Mouse (Mus musculus) embryonic fibroblast, embryonic 13.5 days (primary cell): ENCODE measurements around the gene Gm17349. TPM values are rescaled to one million over a fixed set of nuclear protein-coding genes. Genes with fewer than 3 reads are reported as not detected.
A peak's percentile ranks its signal among the peaks of the same experiment; 100 is the strongest.
"Not testable (repeated sequence)": the region's sequence is repeated elsewhere in the genome, so short reads cannot be mapped to it uniquely, and the experiment has no call there.

Experiments
- H3K27ac ChIP-seq: 2 replicates; pipeline ENCODE4 v1.5.1; 2012; ENCODE audit warnings: low read length, control low read depth, inconsistent platforms; ENCODE audit not compliant: insufficient read depth
- H3K4me1 ChIP-seq: 2 replicates; pipeline ENCODE4 v1.6.1; 2011; ENCODE audit warnings: low read length; ENCODE audit not compliant: control insufficient read depth, insufficient read depth
- H3K4me3 ChIP-seq: 2 replicates; pipeline ENCODE4 v1.5.1; 2011; ENCODE audit warnings: mild to moderate bottlenecking, control low read depth, low read length; ENCODE audit not compliant: insufficient read depth
- CTCF ChIP-seq: IDR thresholded peaks from 2 replicates; pipeline ENCODE4 v1.5.1; 2011; ENCODE audit warnings: mild to moderate bottlenecking, control low read depth, low read length, moderate library complexity, borderline replicate concordance; ENCODE audit not compliant: insufficient read depth
- POLR2A ChIP-seq: IDR thresholded peaks from 2 replicates; pipeline ENCODE4 v1.6.1; 2011; ENCODE audit warnings: low read depth, mild to moderate bottlenecking, control low read depth, low read length, moderate library complexity
- polyA plus RNA-seq: library from polyadenylated mRNA; stranded (reverse); fragments of >200 nt; gene quantifications from 2 replicates; pipeline ENCODE4 v1.2.4, GENCODE M21; 2011; ENCODE audit warnings: low read depth; ENCODE audit not compliant: missing spikeins, insufficient read length

The Gm17349 gene
- polyA plus RNA-seq, 1 experiment, result not detected

DNA sequence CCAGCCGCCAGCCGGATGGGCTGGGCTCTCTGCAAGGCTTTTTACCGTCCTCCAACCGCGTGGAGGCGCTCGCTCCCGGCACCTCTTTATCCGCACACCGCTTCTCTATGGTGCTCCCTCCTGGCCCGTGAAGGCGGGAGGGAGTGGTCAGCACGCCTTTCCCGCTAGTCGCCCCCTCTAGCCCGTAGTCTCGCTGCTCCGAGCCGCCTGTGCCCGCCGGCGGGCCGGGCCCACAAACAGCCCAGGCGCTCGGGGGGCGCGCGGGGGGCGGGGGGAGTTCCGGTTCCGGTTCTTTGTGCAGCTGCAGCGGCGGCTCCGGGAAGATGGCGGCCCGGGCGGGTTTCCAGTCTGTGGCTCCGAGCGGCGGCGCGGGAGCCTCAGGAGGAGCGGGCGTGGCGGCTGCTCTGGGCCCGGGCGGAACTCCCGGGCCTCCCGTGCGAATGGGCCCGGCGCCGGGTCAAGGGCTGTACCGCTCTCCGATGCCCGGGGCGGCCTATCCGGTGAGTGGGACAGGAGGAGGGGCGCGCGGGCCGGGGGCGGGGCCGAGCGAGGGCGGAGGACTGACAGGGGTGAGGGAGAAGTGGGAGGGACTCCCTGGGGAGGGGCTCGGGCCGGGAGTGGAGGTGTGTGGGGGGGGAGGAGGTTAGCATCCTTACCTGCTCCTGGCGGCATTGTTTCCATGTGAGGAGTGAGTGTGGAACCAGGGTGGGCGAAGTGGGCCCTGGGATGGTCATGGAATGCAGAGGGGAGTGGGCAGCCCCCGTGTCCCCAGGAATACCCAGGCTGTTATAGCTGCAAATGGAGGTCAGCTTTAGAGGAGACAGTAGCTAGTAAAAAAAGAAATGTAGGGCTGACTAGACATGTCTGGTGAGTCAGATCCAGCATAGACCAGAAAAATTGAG lies 3.0 kb downstream of the Gm17349 start, which contains the start of gene Smarcd1:
Gene Smarcd1 (plus strand): TSS at position 131 of the 902 bp plus-strand sequence.
- peak; percentile 2; the same call in 1 of the 2 replicates for TF ChIP-seq POLR2A
- peak; percentile 62 for TF ChIP-seq CTCF
- Histone ChIP-seq H3K4me3 (peak within 1 kb of the TSS; percentile 74), H3K4me1 (0 out of 2 replicates have a peak, but pooled peaks cover 9% of the 10 kb centered on the region), H3K27ac (peak within 1 kb of the TSS; percentile 43)

DNA sequence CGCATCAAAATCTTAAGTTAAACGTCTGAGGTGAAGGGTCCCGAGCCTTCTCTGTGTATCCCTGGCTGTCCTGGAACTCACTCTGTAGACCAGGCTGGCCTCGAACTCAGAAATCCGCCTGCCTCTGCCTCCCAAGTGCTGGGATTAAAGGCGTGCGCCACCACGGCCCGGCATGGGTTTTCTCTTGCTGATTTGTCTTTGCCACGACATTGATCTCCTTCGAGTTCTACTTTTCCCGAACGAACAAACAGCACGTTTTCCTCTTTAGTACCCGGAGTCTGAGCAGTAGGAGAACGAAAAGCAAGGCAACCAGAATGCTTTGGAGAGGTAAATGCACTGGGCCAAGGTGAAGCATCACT lies 3.7 kb downstream of the Gm17349 start:
- H3K27ac ChIP-seq, H3K4me1 ChIP-seq: not testable (repeated sequence)
- peak overlapping the region; percentile 74 for H3K4me3 ChIP-seq

DNA sequence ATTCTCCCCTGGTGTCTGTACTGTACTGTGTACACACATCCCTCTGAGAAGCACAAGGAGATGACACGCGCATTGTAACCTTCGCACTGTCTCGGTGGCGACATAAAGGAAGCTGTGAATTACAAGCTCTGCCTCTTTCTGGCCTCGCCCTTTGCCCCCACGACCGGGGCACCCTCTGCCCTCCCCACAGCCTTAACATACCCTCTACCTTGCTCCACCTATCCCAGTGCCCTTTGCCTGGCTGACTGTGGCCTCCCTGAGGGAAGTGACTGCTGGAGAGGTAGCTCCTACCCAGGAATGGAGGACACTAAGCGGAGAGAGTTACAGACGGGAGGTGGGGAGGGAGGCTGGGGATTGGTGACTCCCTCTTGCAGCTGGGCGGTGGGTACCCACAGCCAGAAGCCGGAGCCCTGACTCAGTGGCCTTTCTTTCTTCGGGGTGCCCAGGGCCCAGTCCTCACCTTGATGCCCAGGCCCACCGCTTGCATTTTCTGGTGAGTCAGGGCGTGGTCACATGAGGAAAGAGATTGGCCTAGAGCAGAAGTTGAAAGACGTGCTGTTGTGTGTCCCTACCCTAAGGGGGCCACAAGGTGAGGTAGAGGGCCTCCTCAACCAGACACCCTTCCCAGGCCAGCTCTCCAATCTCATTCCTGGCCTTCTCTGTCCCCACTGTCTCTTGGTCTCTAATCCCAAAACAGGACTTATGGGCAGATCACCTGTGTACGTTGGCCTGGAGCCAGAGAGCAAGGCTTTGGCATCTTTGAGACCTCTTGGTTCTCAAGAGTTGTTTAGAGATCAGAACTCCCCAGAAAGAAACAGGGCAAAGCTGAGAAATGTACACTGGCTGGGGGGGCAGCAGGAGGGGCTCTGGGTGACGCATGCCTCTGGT lies 4.8 kb downstream of the Gm17349 start:
- Histone ChIP-seq H3K4me1 (0 out of 2 replicates have a peak, but pooled peaks cover 9% of the 10 kb centered on the region), H3K4me3 (no peak overlapping the region), H3K27ac (no peak overlapping the region)
- TF ChIP-seq CTCF, result no peak
- TF ChIP-seq POLR2A, result peak; percentile 17; the same call in 1 of the 2 replicates

DNA sequence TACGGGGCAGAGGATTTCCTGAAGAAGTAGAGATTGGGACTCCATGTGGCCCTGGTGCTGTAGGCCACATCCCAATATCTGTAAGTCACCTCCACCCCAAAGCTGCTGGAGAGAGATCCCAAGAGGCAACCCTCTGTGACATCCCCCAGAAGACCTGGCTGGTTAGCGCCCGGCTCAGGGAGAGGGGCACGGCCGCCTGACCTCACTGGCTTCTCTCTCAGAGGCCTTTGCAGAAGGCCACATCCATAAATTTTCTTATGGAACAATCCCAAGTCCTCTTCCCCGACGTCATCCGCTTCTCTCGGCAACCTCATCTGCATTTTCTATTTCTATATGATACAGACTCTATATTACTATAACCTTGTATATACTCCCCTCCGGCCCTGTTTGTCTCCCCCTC lies 5.6 kb downstream of the Gm17349 start:
- Histone ChIP-seq H3K4me3 (no peak overlapping the region), H3K27ac (no peak overlapping the region), H3K4me1 (0 out of 2 replicates have a peak, but pooled peaks cover 9% of the 10 kb centered on the region)
- TF ChIP-seq POLR2A, result no peak
- TF ChIP-seq CTCF, result no peak

DNA sequence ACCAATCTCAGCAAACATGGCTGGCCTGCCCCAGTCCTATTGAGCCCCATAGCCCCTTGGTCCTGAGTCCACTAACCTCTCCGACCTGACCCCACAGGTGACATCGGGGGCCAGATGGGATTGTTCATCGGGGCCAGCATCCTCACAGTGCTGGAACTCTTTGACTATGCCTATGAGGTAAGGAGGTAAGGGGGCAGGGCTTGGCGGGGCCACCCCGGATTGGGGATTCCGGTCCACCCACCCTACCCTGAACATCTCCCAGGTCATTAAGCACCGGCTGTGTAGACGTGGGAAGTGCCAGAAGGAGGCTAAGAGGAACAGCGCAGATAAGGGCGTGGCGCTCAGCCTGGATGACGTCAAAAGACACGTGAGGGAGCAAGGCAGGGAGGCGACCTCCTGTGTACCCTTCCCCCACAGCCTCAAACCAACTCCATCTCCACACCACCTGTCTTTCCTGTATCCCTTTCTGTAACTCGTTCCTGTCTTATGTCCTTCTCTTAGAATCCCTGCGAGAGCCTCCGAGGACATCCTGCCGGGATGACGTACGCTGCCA lies 6.7 kb downstream of the Gm17349 start:
- 0 out of 2 replicates have a peak, but pooled peaks cover 9% of the 10 kb centered on the region for H3K4me1 ChIP-seq
- no peak for TF ChIP-seq POLR2A
- TF ChIP-seq CTCF, result no peak
- H3K27ac ChIP-seq, result no peak overlapping the region
- no peak overlapping the region for H3K4me3 ChIP-seq

DNA sequence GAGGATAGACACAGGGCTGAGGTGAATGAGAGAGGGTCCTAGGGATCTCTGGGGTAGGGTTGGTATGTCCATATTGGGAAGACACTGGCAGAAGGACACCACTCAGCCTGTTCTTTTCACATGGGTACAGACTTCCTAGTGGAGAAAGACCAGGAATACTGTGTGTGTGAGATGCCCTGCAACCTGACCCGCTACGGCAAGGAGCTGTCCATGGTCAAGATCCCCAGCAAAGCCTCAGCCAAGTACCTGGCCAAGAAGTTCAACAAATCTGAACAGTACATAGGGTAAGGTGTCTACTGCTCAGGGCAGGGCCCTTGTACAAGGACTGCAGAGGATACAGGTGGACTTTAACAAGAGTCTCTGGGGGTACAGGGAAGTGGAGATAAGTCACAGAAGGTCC lies 8.0 kb downstream of the Gm17349 start:
- H3K4me1 ChIP-seq, result 0 out of 2 replicates have a peak, but pooled peaks cover 5% of the 10 kb centered on the region
- no peak overlapping the region for H3K4me3 ChIP-seq
- TF ChIP-seq POLR2A (no peak), CTCF (no peak)
- H3K27ac ChIP-seq, result no peak overlapping the region

DNA sequence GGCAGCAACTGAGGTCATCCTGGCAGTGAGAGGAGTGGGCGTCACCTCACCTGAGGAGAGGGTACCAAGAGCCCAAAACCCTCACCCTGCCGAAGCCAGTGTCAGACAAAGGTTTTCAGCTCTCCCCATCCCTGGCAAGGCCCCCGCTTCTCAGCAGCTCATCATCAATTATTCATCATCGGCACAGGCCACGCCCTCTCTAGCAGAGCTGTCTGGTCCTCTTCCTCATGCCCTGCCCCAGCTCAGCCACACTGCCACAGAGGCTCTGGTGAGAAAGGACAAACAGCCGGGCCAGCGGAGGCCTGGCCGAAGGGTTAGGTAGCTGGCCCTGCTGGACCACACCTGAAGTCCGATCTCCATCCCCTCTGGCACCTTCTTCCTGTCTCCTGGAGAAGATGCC lies 13.3 kb downstream of the Gm17349 start:
- TF ChIP-seq CTCF (no peak), POLR2A (no peak)
- H3K4me3 ChIP-seq, result no peak overlapping the region
- no peaks in the 10 kb centered on the region for H3K4me1 ChIP-seq
- H3K27ac ChIP-seq, result no peak overlapping the region

DNA sequence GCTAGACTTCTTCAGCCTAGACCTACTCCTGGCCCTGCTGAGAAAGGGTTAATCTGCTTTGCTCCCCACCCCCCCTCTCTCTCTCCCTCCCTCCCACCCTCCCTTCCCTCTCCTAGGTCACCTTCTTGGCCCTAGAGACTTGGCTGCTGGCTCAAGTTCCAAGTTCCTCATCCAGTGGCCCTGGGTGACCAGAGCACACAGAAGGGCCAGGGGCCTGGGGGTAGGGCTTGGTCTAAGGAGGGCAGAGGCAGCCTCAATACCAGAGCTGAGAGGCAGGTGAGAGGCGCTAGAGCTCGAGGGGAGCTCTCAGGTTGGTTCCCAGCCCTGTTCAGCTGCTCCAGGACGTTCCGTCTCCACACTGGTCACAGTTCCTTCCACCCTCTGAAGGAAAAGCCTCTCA lies 14.4 kb downstream of the Gm17349 start:
- TF ChIP-seq POLR2A (no peak), CTCF (no peak)
- Histone ChIP-seq H3K27ac (no peak overlapping the region), H3K4me1 (no peaks in the 10 kb centered on the region), H3K4me3 (no peak overlapping the region)

DNA sequence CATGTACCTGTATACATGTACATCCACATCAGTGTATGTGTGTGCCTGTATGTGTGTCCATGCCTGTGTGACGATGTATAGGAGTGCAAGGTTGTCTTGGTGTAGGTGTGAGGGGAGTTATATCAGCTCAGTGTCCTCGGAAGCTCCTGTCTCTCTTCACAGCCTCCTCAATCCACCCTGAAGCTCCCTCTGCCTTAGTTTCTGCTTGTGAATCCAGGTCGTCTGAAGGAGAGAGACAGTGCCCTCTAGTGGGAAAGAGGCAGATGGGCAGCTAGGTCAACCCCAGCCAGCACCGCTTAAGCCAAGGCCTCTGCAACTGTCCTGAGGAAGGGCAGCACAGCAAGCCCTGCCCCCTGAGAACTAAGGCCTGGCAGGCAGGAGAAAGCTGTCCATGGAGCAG lies 16.6 kb downstream of the Gm17349 start:
- Histone ChIP-seq H3K4me3 (no peak overlapping the region), H3K27ac (no peak overlapping the region), H3K4me1 (no peaks in the 10 kb centered on the region)
- TF ChIP-seq POLR2A (no peak), CTCF (peak; percentile 91)
